Mouse (Mus musculus) large intestine, adult 2 months (tissue): ENCODE data around the gene D230025D16Rik. TPM values are rescaled to one million over a fixed set of nuclear protein-coding genes. Genes with fewer than 3 reads are reported as not detected.
A peak's percentile ranks its signal among the peaks of the same experiment; 100 is the strongest.
"Not testable (repeated sequence)": the region's sequence is repeated elsewhere in the genome, so short reads cannot be mapped to it uniquely, and the experiment has no call there.

Experiments
- DNase-seq: peaks from one replicate; pipeline ENCODE4 v3.0.0-alpha.2; 2012; ENCODE audit warnings: low read depth, low spot score
- WGBS: fragments of 180-500 bp; shearing (Covaris S2); methylation state at CpG from one replicate; pipeline ENCODE4 v1.1.7; 2018; 5-methylcytosine and 5-hydroxymethylcytosine counted together
- polyA plus RNA-seq: library from polyadenylated mRNA; depleted of rRNA; stranded (reverse); fragments of >200 nt; gene quantifications from 2 replicates; pipeline ENCODE4 v1.2.3, GENCODE M21; 2012

D230025D16Rik gene
- polyA plus RNA-seq, 1 experiment, result 13.0 TPM

GRCm38 (mm10) chr8:105288231-105288630, 63.3 kb downstream of the D230025D16Rik start:
- no peak for DNase-seq
- 90% methylated on average over 5 of the region's 5 CpGs for WGBS

- WGBS, result under 1% methylated on average over 53 of the region's 53 CpGs
- DNase-seq, result peak; percentile 96
Measured at GRCm38 (mm10) chr8:105288958-105289732, 64.2 kb downstream of the D230025D16Rik start.

GRCm38 (mm10) chr8:105289805-105290460, 65.0 kb downstream of the D230025D16Rik start, which contains the start of gene 4931428F04Rik:
Gene 4931428F04Rik (minus strand): TSS chr8:105289864.
- no peak for DNase-seq
- 2% methylated on average over 43 of the region's 43 CpGs for WGBS

GRCm38 (mm10) chr8:105290554-105291314, 65.8 kb downstream of the D230025D16Rik start:
- WGBS, result 11% methylated on average over 31 of the region's 31 CpGs
- peak; percentile 94 for DNase-seq

DNA sequence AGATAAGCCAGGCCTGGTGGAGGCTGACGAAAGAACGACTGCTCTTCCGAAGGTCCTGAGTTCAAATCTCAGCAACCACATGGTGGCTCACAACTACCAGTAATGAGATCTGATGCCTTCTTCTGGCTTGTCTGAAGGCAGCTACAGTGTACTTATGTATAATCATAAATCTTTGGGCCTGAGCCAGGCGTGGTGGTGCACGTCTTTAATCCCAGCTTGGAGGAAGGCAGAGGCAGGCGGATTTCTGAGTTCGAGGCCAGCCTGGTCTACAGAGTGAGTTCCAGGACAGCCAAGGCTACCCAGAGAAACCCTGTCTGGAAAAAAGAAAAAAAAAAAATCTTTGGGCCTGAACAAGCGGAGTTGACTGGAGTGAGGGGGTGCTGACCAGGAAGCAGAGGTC, 66.4 kb downstream of the D230025D16Rik start:
- DNase-seq, result not testable (repeated sequence)
- 64% methylated on average over 8 of the region's 8 CpGs for WGBS

DNA sequence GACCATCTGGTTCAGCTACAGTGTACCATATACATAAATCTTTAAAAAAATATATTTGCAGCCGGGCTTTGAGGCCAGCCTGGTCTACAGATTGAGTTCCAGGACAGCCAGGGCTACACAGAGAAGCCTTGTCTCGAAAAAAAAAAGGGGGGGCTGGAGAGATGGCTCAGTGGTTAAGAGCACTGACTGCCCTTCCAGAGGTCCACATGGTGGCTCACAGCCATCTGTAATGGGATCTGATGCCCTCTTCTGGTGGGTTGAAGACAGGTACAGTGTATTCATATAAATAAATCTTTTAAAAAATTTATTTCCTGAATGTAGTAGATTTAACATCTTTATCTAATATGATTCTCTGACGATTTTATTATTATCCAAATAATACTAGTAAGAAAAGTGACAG, 66.9 kb downstream of the D230025D16Rik start:
- 67% methylated on average over 3 of the region's 3 CpGs for WGBS
- not testable (repeated sequence) for DNase-seq

GRCm38 (mm10) chr8:105292471-105292870, 67.5 kb downstream of the D230025D16Rik start:
- DNase-seq, result no peak
- 83% methylated on average over 7 of the region's 7 CpGs for WGBS

DNA sequence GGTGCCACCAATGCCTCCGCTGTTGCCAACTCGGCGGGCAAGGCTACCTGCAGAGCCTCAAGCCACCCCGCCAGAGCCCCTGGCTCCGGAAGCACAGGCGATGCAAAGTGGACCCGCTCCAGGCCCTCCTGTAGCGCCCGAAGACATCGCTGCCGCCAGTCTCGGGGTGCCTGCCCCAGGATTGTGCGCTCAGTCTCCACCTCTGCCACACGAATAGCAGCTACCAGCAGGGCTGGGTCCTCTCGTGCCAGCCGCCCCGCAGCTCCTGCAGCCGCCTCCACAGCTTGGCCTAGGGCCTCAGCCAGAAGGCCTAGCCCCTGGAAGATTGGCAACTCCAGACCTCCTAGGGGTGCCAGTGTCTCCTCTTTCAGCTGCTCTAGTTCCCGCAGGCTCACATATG, 68.5 kb downstream of the D230025D16Rik start:
- 78% methylated on average over 19 of the region's 19 CpGs for WGBS
- no peak for DNase-seq

DNA sequence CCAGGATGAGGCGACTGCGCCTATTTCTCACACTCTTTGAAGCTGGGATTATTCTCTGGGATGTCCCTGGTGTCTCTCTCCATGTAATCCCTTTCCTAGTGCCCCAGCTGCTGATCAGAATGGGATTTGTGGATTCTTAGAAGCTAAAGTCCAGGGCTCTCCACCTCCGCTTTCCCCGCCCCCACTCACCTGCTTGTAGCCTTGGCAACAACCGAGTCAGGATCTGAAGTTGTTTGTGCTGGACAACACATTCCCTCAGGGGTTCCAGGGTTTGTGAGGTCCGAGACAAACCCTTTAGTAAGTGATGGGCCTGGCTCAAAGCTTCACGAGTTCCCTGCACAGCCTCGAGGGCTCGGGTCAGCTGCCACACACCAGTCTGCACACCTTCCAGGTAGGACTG, 69.8 kb downstream of the D230025D16Rik start:
- 68% methylated on average over 9 of the region's 9 CpGs for WGBS
- DNase-seq, result no peak

- 70% methylated on average over 11 of the region's 11 CpGs for WGBS
- DNase-seq, result no peak
Measured at GRCm38 (mm10) chr8:105295256-105295655, 70.3 kb downstream of the D230025D16Rik start.

GRCm38 (mm10) chr8:105295895-105296573, 71.1 kb downstream of the D230025D16Rik start, which contains the start of gene Exoc3l:
Gene Exoc3l (minus strand): TSS chr8:105296101.
- no peak for DNase-seq
- WGBS, result 63% methylated on average over 11 of the region's 11 CpGs

- WGBS, result 1% methylated on average over 58 of the region's 58 CpGs
- DNase-seq, result peak; percentile 82
Measured at GRCm38 (mm10) chr8:105297511-105298192, 72.7 kb downstream of the D230025D16Rik start, which contains the start of gene E2f4. Gene E2f4 (plus strand): TSS chr8:105297663.

GRCm38 (mm10) chr8:105298351-105299252, 73.7 kb downstream of the D230025D16Rik start:
- 32% methylated on average over 18 of the region's 18 CpGs for WGBS
- no peak for DNase-seq

DNA sequence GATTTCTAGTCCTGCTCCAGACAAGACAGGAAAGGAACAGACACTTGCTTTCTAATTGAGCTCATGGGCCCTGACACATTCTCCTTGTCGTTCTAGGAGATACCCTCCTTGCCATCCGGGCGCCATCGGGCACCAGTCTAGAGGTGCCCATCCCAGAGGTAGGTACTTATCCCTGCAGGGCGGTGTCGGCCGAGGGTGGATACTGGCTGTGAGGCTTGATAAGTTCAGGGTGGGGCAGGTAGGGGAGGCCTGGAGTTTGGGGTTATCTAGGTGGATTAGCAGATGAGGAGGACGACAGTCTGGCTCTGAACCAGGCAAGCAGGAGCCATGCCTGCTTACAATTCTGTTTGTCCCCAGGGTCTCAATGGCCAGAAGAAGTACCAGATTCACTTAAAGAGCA, 75.0 kb downstream of the D230025D16Rik start:
- DNase-seq, result no peak
- 79% methylated on average over 8 of the region's 8 CpGs for WGBS
